Mouse (Mus musculus) intestine, postnatal 0 days (tissue): ENCODE results near the gene Hist1h2bn. TPM values are rescaled to one million over a fixed set of nuclear protein-coding genes. Genes with fewer than 3 reads are reported as not detected.
"Not testable (repeated sequence)": the region's sequence is repeated elsewhere in the genome, so short reads cannot be mapped to it uniquely, and the experiment has no call there.

Experiments
- ATAC-seq: fragments of 200-750 bp; cut with Nextera tagmentation; 2 replicates; pipeline ENCODE4 v1.8.0; 2017; ENCODE audit warnings: mild to moderate bottlenecking, moderate TSS enrichment, moderate library complexity
- H3K27ac ChIP-seq: fragments of 300-500 bp; sonication (generic); 2 replicates; pipeline ENCODE4 v1.5.1; 2014; ENCODE audit warnings: mild to moderate bottlenecking, low read depth, low read length, moderate library complexity
- H3K27me3 ChIP-seq: fragments of 300-500 bp; sonication (generic); replicated peaks from 2 replicates; pipeline ENCODE4 v1.6.1; 2014; ENCODE audit warnings: low read length, mixed read lengths; ENCODE audit not compliant: control insufficient read depth, insufficient read depth
- H3K36me3 ChIP-seq: fragments of 300-500 bp; sonication (generic); 2 replicates; pipeline ENCODE4 v1.6.1; 2014; ENCODE audit warnings: mild to moderate bottlenecking, moderate library complexity; ENCODE audit not compliant: control insufficient read depth, insufficient read depth
- H3K4me1 ChIP-seq: fragments of 300-500 bp; sonication (generic); replicated peaks from 2 replicates; pipeline ENCODE4 v1.6.1; 2014; ENCODE audit warnings: antibody characterized with exemption, low read length, mixed read lengths; ENCODE audit not compliant: control insufficient read depth, insufficient read depth
- H3K4me2 ChIP-seq: fragments of 300-500 bp; sonication (generic); replicated peaks from 2 replicates; pipeline ENCODE4 v1.6.1; 2014; ENCODE audit warnings: low read depth, mild to moderate bottlenecking, moderate library complexity
- H3K4me3 ChIP-seq: fragments of 300-500 bp; sonication (generic); 2 replicates; pipeline ENCODE4 v1.5.1; 2014; ENCODE audit warnings: low read depth, low read length
- H3K9ac ChIP-seq: fragments of 300-500 bp; sonication (generic); 2 replicates; pipeline ENCODE4 v1.6.1; 2014; ENCODE audit warnings: mild to moderate bottlenecking, low read depth, low read length
- H3K9me3 ChIP-seq: fragments of 300-500 bp; sonication (generic); 2 replicates; pipeline ENCODE4 v1.6.1; 2016; ENCODE audit warnings: mixed run types; ENCODE audit not compliant: control insufficient read depth
- CTCF ChIP-seq: sonication (generic); IDR thresholded peaks from 2 replicates; pipeline ENCODE4 v1.5.1; 2016; ENCODE audit warnings: low read depth, mild to moderate bottlenecking, control low read depth, antibody characterized with exemption, moderate library complexity
- WGBS: fragments of 180-500 bp; shearing (Covaris S2); extraction: QIAGEN DNeasy Blood & Tissue Kit; methylation state at CpG from one replicate; pipeline ENCODE4 v1.1.7; 2014; 5-methylcytosine and 5-hydroxymethylcytosine counted together
- polyA plus RNA-seq: library from polyadenylated mRNA; unstranded; fragments of >200 nt; fragmentation: Nextera tagmentation; extraction: Ambion mirVana; gene quantifications from 2 replicates; pipeline ENCODE4 v1.2.1, GENCODE M21; 2015

Hist1h2bn gene
- polyA plus RNA-seq: 1.1 TPM in 2 replicates

- Histone ChIP-seq H3K4me3 (peak within 1 kb of the TSS; percentile 42), H3K27ac (peak within 1 kb of the TSS; percentile 74), H3K9ac (0 out of 2 replicates have a peak within 1 kb of the TSS, but pooled peaks have one; percentile 5), H3K4me2 (peak within 1 kb of the TSS; percentile 75)
- TF ChIP-seq CTCF: peak; percentile 54
- peak; percentile 94 for ATAC-seq
- H3K9me3 ChIP-seq, H3K36me3 ChIP-seq, H3K27me3 ChIP-seq, H3K4me1 ChIP-seq: not testable (repeated sequence)
- WGBS: under 1% methylated on average over 37 of the region's 50 CpGs
These were observed at the start of gene Hist1h2bn, which contains the start of gene Hist1h2ak for GRCm38 (mm10) chr13:21753524-21754285. Gene Hist1h2bn, plus strand, starts transcription at chr13:21754123. Gene Hist1h2ak, minus strand, starts transcription at chr13:21753827.

- Histone ChIP-seq H3K9ac (no peak overlapping the region), H3K4me2 (no peak overlapping the region), H3K9me3 (no peaks in the 10 kb centered on the region), H3K27ac (no peak overlapping the region), H3K4me3 (no peak overlapping the region), H3K36me3 (no peaks in the 10 kb centered on the region), H3K4me1 (no peaks in the 10 kb centered on the region), H3K27me3 (no peaks in the 10 kb centered on the region)
- no peak for TF ChIP-seq CTCF
- no peak for ATAC-seq
- 70% methylated on average over 4 of the region's 4 CpGs for WGBS
These were observed 47.3 kb upstream of the Hist1h2bn start for GRCm38 (mm10) chr13:21706669-21707068.

GRCm38 (mm10) chr13:21710031-21710711 is 43.8 kb upstream of the Hist1h2bn start:
- Histone ChIP-seq H3K4me3 (peak overlapping the region; percentile 85), H3K9ac (peak overlapping the region; percentile 40), H3K9me3 (no peaks in the 10 kb centered on the region), H3K27me3 (no peaks in the 10 kb centered on the region), H3K27ac (peak overlapping the region; percentile 22; the same call in 1 of the 2 replicates), H3K4me2 (peak overlapping the region; percentile 75), H3K4me1 (peaks cover 3% of the 10 kb centered on the region; the same call in 1 of the 2 replicates), H3K36me3 (no peaks in the 10 kb centered on the region)
- TF ChIP-seq CTCF: peak; percentile 89
- under 1% methylated on average over 32 of the region's 32 CpGs for WGBS
- peak; percentile 87 for ATAC-seq

GRCm38 (mm10) chr13:21710821-21711525 is 43.0 kb upstream of the Hist1h2bn start:
- peak; percentile 82 for ATAC-seq
- H3K4me3 ChIP-seq: peak overlapping the region; percentile 85
- H3K4me2 ChIP-seq: peak overlapping the region; percentile 75
- H3K27me3 ChIP-seq: no peaks in the 10 kb centered on the region
- H3K4me1 ChIP-seq: peaks cover 7% of the 10 kb centered on the region
- WGBS: under 1% methylated on average over 22 of the region's 22 CpGs
- H3K9me3 ChIP-seq: no peaks in the 10 kb centered on the region
- H3K27ac ChIP-seq: no peak overlapping the region
- H3K36me3 ChIP-seq: no peaks in the 10 kb centered on the region
- TF ChIP-seq CTCF: no peak
- H3K9ac ChIP-seq: peak overlapping the region; percentile 37; the same call in 1 of the 2 replicates

- no peak for ATAC-seq
- no peaks in the 10 kb centered on the region for H3K27me3 ChIP-seq
- no peaks in the 10 kb centered on the region for H3K9me3 ChIP-seq
- H3K4me1 ChIP-seq: peaks cover 7% of the 10 kb centered on the region
- no peak overlapping the region for H3K27ac ChIP-seq
- TF ChIP-seq CTCF: no peak
- 30% methylated on average over 4 of the region's 4 CpGs for WGBS
- H3K9ac ChIP-seq: no peak overlapping the region
- peak overlapping the region; percentile 75 for H3K4me2 ChIP-seq
- H3K36me3 ChIP-seq: no peaks in the 10 kb centered on the region
- peak overlapping the region; percentile 85; the same call in 1 of the 2 replicates for H3K4me3 ChIP-seq
These were observed 42.2 kb upstream of the Hist1h2bn start for GRCm38 (mm10) chr13:21711698-21712097.

GRCm38 (mm10) chr13:21714725-21715124 is 39.2 kb upstream of the Hist1h2bn start:
- Histone ChIP-seq H3K4me2 (peak overlapping the region; percentile 77), H3K4me1 (peaks cover 11% of the 10 kb centered on the region), H3K4me3 (peak overlapping the region; percentile 41), H3K27ac (no peak overlapping the region), H3K9me3 (no peaks in the 10 kb centered on the region), H3K27me3 (no peaks in the 10 kb centered on the region), H3K36me3 (no peaks in the 10 kb centered on the region), H3K9ac (no peak overlapping the region)
- ATAC-seq: no peak
- TF ChIP-seq CTCF: peak; percentile 93
- WGBS: 2% methylated on average over 7 of the region's 7 CpGs
